Mouse (Mus musculus): ENCODE results near the gene 4930544D05Rik.

DNA sequence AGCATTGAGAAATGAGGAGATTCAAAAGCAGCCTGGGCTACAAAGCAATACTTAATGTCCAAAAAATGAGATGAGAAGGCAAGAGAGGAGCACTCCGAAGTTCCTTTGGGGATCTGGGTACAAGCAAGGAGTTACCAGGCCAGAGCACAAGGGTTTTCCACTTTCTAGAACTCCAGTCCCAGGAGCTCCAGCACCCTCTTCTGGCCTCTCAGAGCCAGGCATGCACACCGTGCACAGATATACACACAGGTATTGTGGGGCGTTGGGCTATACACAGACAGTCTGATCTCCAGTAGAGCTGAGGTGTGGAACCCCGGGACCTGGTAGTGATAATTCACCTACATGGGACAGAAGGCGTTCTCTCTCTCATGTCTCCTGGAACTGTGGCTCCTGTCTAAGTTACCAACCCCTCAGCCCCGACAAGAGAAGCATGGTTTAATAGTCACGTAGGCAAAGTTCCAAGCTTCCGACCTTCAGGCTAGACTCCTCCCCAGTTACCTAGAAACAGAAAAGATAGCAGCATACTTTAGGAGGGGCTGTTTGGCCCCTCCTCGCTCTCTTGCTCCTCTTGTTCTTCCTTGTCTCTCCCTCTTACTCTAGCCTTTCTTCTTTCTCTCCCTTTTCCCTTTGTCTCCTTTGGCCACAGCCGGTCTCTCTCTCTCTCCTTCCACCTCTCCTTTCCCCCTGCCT, 7.5 kb downstream of the 4930544D05Rik start:
- peak; percentile 74 for TF ChIP-seq CTCF (IDR thresholded peaks at IDR 0.05; ENCODE audit: low read depth, low read length)
- no peak for TF ChIP-seq POLR2A (IDR thresholded peaks at IDR 0.05; ENCODE audit: insufficient read depth, low read length)
- no peak for TF ChIP-seq EP300 (IDR thresholded peaks at IDR 0.05; ENCODE audit: insufficient read depth, low read depth, low read length)

Data from ES-Bruce4 (cell line).